Mouse (Mus musculus): ENCODE measurements around the gene Tdrd7.

Gene Tdrd7

GRCm38 (mm10) chr4:45972448-45972854 lies 7.3 kb downstream of the Tdrd7 start:
- in situ Hi-C loops (cut with MseI, MboI) = no loop called here

- in situ Hi-C loops (cut with MseI, MboI) = no loop called here
Measured at GRCm38 (mm10) chr4:45972951-45973350, 7.8 kb downstream of the Tdrd7 start.

- in situ Hi-C loops (cut with MseI, MboI) = no loop called here
Measured at GRCm38 (mm10) chr4:45976931-45977667, 12.0 kb downstream of the Tdrd7 start.

GRCm38 (mm10) chr4:45979916-45980315 lies 14.8 kb downstream of the Tdrd7 start:
- in situ Hi-C loops (cut with MseI, MboI) = loop anchor here in 1 of 2 experiments (5.0 kb wide), 1 partner anchor 47 kb away; no protein-coding TSS in a partner anchor

GRCm38 (mm10) chr4:45981054-45981453 lies 15.9 kb downstream of the Tdrd7 start:
- in situ Hi-C loops (cut with MseI, MboI) = loop anchor here in 1 of 2 experiments (5.0 kb wide), 1 partner anchor 46 kb away; no protein-coding TSS in a partner anchor

- in situ Hi-C loops (cut with MseI, MboI) = no loop called here
Measured at GRCm38 (mm10) chr4:45990427-45991135, 25.4 kb downstream of the Tdrd7 start.

- in situ Hi-C loops (cut with MseI, MboI) = no loop called here
Measured at GRCm38 (mm10) chr4:45998536-45998935, 33.4 kb downstream of the Tdrd7 start.

- in situ Hi-C loops (cut with MseI, MboI) = no loop called here
Measured at GRCm38 (mm10) chr4:46008142-46008793, 43.1 kb downstream of the Tdrd7 start.

GRCm38 (mm10) chr4:46011698-46012097 lies 46.6 kb downstream of the Tdrd7 start:
- in situ Hi-C loops (cut with MseI, MboI) = no loop called here

GRCm38 (mm10) chr4:46015605-46016004 lies 50.5 kb downstream of the Tdrd7 start:
- in situ Hi-C loops (cut with MseI, MboI) = no loop called here

- in situ Hi-C loops (cut with MseI, MboI) = no loop called here
Measured at GRCm38 (mm10) chr4:46023021-46023481, 57.9 kb downstream of the Tdrd7 start.

- in situ Hi-C loops (cut with MseI, MboI) = loop anchor here in 1 of 2 experiments (5.0 kb wide), 1 partner anchor 44 kb away; no protein-coding TSS in a partner anchor
Measured at GRCm38 (mm10) chr4:46025893-46026292, 60.8 kb downstream of the Tdrd7 start.

- in situ Hi-C loops (cut with MseI, MboI) = loop anchor here in 1 of 2 experiments (5.0 kb wide), 1 partner anchor 46 kb away; no protein-coding TSS in a partner anchor
Measured at GRCm38 (mm10) chr4:46028224-46028623, 63.1 kb downstream of the Tdrd7 start.

GRCm38 (mm10) chr4:46028781-46029180 lies 63.6 kb downstream of the Tdrd7 start:
- in situ Hi-C loops (cut with MseI, MboI) = loop anchor here in 1 of 2 experiments (5.0 kb wide), 1 partner anchor 46 kb away; no protein-coding TSS in a partner anchor

- in situ Hi-C loops (cut with MseI, MboI) = loop anchor here in 1 of 2 experiments (5.0 kb wide), 1 partner anchor 47 kb away; no protein-coding TSS in a partner anchor
Measured at GRCm38 (mm10) chr4:46029552-46029951, 64.4 kb downstream of the Tdrd7 start.

GRCm38 (mm10) chr4:46032448-46032847 lies 67.3 kb downstream of the Tdrd7 start:
- in situ Hi-C loops (cut with MseI, MboI) = no loop called here

- in situ Hi-C loops (cut with MseI, MboI) = no loop called here
Measured at GRCm38 (mm10) chr4:46033197-46033596, 68.1 kb downstream of the Tdrd7 start.

GRCm38 (mm10) chr4:46038591-46038891 lies 73.4 kb downstream of the Tdrd7 start:
- in situ Hi-C loops (cut with MseI, MboI) = no loop called here

- in situ Hi-C loops (cut with MseI, MboI) = no loop called here
Measured at GRCm38 (mm10) chr4:46038892-46039751, 74.0 kb downstream of the Tdrd7 start, which contains the start of gene Tmod1. Gene Tmod1 (plus strand): TSS chr4:46038935.

- in situ Hi-C loops (cut with MseI, MboI) = no loop called here
Measured at GRCm38 (mm10) chr4:46039899-46040298, 74.8 kb downstream of the Tdrd7 start.

GRCm38 (mm10) chr4:46040594-46041192 lies 75.6 kb downstream of the Tdrd7 start:
- in situ Hi-C loops (cut with MseI, MboI) = no loop called here

All from mouse trophoblast stem cell (cell line).